10 mouse cellular contexts compared by ENCODE assay signal in the genomic region with DNA sequence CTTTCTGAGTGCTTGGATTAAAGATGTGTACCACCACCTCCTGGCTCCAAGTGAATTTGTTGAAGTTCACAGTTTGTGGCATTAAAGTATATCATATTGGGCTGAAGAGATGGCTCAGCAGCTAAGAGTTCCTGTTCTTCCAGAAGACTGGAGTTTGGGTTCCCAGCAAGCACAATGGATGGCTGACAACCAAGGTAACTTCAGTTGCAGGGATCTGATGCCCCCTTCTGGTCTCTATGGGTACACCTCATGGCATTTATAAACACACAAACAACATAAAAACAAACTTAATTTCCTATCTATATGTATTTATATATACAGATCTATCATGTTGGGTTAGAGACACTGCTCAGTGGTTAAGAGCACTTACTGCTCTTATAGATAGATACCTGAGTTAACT. TPM values are rescaled to one million over a fixed set of nuclear protein-coding genes. Genes with fewer than 3 reads are reported as not detected.
DNase-seq lines count a peak whose midpoint lies in the region; ATAC-seq lines count a peak whose summit lies in the region.
"Had no signal": no experiment of that assay in that cellular context is flagged by ENCODE, and none has a peak within 500 bp of the region (broad histone marks: within the 10 kb centered on the region; RNA-seq: fewer than 3 reads in every experiment).

No protein-coding gene starts in this region.

- H3K4me1 ChIP-seq in forebrain, embryonic 14.5 days (ENCODE audit: control insufficient read depth, insufficient read depth, low read length): peaks cover 15% of the 10 kb centered on the region
- peaks cover 17% of the 10 kb centered on the region for H3K4me1 ChIP-seq in forebrain, embryonic 16.5 days (replicated peaks; ENCODE audit: control insufficient read depth, insufficient read depth, low read length)
- peaks cover 21% of the 10 kb centered on the region for H3K4me1 ChIP-seq in midbrain, embryonic 14.5 days (ENCODE audit: control insufficient read depth, insufficient read depth, low read length)
- peaks cover 21% of the 10 kb centered on the region for H3K4me1 ChIP-seq in midbrain, embryonic 16.5 days (ENCODE audit: control insufficient read depth, insufficient read depth, low read length)
- peaks cover 27% of the 10 kb centered on the region for H3K4me1 ChIP-seq in neural tube, embryonic 15.5 days
- H3K4me1 ChIP-seq in heart, embryonic 10.5 days: peaks cover 21% of the 10 kb centered on the region

- H3K9me3 ChIP-seq in forebrain, embryonic 14.5 days (replicated peaks; ENCODE audit: control insufficient read depth, low read length): no peaks in the 10 kb centered on the region
- no peaks in the 10 kb centered on the region for H3K9me3 ChIP-seq in forebrain, embryonic 16.5 days (ENCODE audit: control insufficient read depth, low read length)
- H3K9me3 ChIP-seq in midbrain, embryonic 14.5 days (ENCODE audit: control insufficient read depth, low read length): no peaks in the 10 kb centered on the region
- no peaks in the 10 kb centered on the region for H3K9me3 ChIP-seq in midbrain, embryonic 16.5 days (replicated peaks; ENCODE audit: control insufficient read depth, low read length, poor library complexity, severe bottlenecking)
- no peaks in the 10 kb centered on the region for H3K9me3 ChIP-seq in neural tube, embryonic 15.5 days (replicated peaks)
- no peaks in the 10 kb centered on the region for H3K9me3 ChIP-seq in heart, embryonic 10.5 days

- H3K4me2 ChIP-seq in forebrain, embryonic 14.5 days (ENCODE audit: low read length): no peak overlapping the region
- H3K4me2 ChIP-seq in forebrain, embryonic 16.5 days (ENCODE audit: low read length): no peak overlapping the region
- H3K4me2 ChIP-seq in midbrain, embryonic 14.5 days (ENCODE audit: low read length): no peak overlapping the region; the same call in 1 of the 2 replicates
- H3K4me2 ChIP-seq in midbrain, embryonic 16.5 days (ENCODE audit: low read length): no peak overlapping the region
- peak overlapping the region; percentile 80 for H3K4me2 ChIP-seq in neural tube, embryonic 15.5 days

- peak; percentile 24 for DNase-seq in forebrain, embryonic 14.5 days (ENCODE audit: low spot score)
- peak; percentile 26 for DNase-seq in midbrain, embryonic 14.5 days
- DNase-seq in ZHBTc4 (ENCODE audit: low read depth, low spot score): peak; percentile 80
- DNase-seq in right cerebral cortex, postnatal 25 days: no peak
- no peak for DNase-seq in heart, embryonic 10.5 days (ENCODE audit: low spot score)
- DNase-seq: cerebellum, postnatal 36 days; gastrocnemius, postnatal 36 days had no signal

- no peak overlapping the region for H3K27ac ChIP-seq in forebrain, embryonic 14.5 days (ENCODE audit: low read depth, low read length)
- H3K27ac ChIP-seq in forebrain, embryonic 16.5 days (ENCODE audit: low read length): no peak overlapping the region
- no peak overlapping the region for H3K27ac ChIP-seq in midbrain, embryonic 14.5 days (replicated peaks; ENCODE audit: low read depth, low read length)
- no peak overlapping the region for H3K27ac ChIP-seq in midbrain, embryonic 16.5 days (ENCODE audit: low read length)
- no peak overlapping the region for H3K27ac ChIP-seq in neural tube, embryonic 15.5 days (replicated peaks)
- no peak overlapping the region for H3K27ac ChIP-seq in heart, embryonic 10.5 days

- H3K27me3 ChIP-seq in forebrain, embryonic 14.5 days (replicated peaks; ENCODE audit: control insufficient read depth, insufficient read depth, low read length): no peaks in the 10 kb centered on the region
- H3K27me3 ChIP-seq in forebrain, embryonic 16.5 days (replicated peaks; ENCODE audit: control insufficient read depth, insufficient read depth, low read length): no peaks in the 10 kb centered on the region
- no peaks in the 10 kb centered on the region for H3K27me3 ChIP-seq in midbrain, embryonic 14.5 days (ENCODE audit: control insufficient read depth, insufficient read depth, low read length)
- H3K27me3 ChIP-seq in midbrain, embryonic 16.5 days (ENCODE audit: control insufficient read depth, insufficient read depth, low read depth, low read length): no peaks in the 10 kb centered on the region
- no peaks in the 10 kb centered on the region for H3K27me3 ChIP-seq in neural tube, embryonic 15.5 days (replicated peaks)
- no peaks in the 10 kb centered on the region for H3K27me3 ChIP-seq in heart, embryonic 10.5 days (ENCODE audit: insufficient read depth, poor library complexity, severe bottlenecking)

- H3K4me3 ChIP-seq in forebrain, embryonic 14.5 days (ENCODE audit: low read depth, low read length): no peak overlapping the region
- H3K4me3 ChIP-seq in forebrain, embryonic 16.5 days (replicated peaks; ENCODE audit: low read length): no peak overlapping the region
- H3K4me3 ChIP-seq in midbrain, embryonic 14.5 days (replicated peaks; ENCODE audit: low read depth, low read length): no peak overlapping the region
- H3K4me3 ChIP-seq in midbrain, embryonic 16.5 days (ENCODE audit: low read depth, low read length): no peak overlapping the region
- H3K4me3 ChIP-seq in neural tube, embryonic 15.5 days (replicated peaks): no peak overlapping the region
- no peak overlapping the region for H3K4me3 ChIP-seq in heart, embryonic 10.5 days

- ATAC-seq in forebrain, embryonic 14.5 days: no peak
- ATAC-seq in forebrain, embryonic 16.5 days: no peak
- ATAC-seq in midbrain, embryonic 14.5 days (ENCODE audit: low FRiP score, low TSS enrichment): no peak
- no peak for ATAC-seq in midbrain, embryonic 16.5 days
- ATAC-seq in neural tube, embryonic 15.5 days (ENCODE audit: low FRiP score): no peak

- no peak overlapping the region for H3K9ac ChIP-seq in forebrain, embryonic 14.5 days (ENCODE audit: low read length)
- no peak overlapping the region for H3K9ac ChIP-seq in forebrain, embryonic 16.5 days (replicated peaks; ENCODE audit: low read depth, low read length)
- no peak overlapping the region for H3K9ac ChIP-seq in midbrain, embryonic 14.5 days (replicated peaks; ENCODE audit: low read length)
- H3K9ac ChIP-seq in midbrain, embryonic 16.5 days (ENCODE audit: low read depth, low read length): no peak overlapping the region
- no peak overlapping the region for H3K9ac ChIP-seq in neural tube, embryonic 15.5 days (replicated peaks)

- H3K36me3 ChIP-seq in forebrain, embryonic 14.5 days (ENCODE audit: control insufficient read depth, insufficient read depth, low read length): peaks cover 30% of the 10 kb centered on the region
- 0 out of 2 replicates have a peak, but pooled peaks cover 2% of the 10 kb centered on the region for H3K36me3 ChIP-seq in forebrain, embryonic 16.5 days (ENCODE audit: control insufficient read depth, insufficient read depth)
- H3K36me3 ChIP-seq in midbrain, embryonic 14.5 days (ENCODE audit: control insufficient read depth, insufficient read depth, low read length): peaks cover 38% of the 10 kb centered on the region
- H3K36me3 ChIP-seq in midbrain, embryonic 16.5 days (ENCODE audit: control insufficient read depth, insufficient read depth, low read length): peaks cover 11% of the 10 kb centered on the region; the same call in 1 of the 2 replicates
- peaks cover 28% of the 10 kb centered on the region for H3K36me3 ChIP-seq in neural tube, embryonic 15.5 days
- peaks cover 43% of the 10 kb centered on the region for H3K36me3 ChIP-seq in heart, embryonic 10.5 days

RNA-seq across cellular contexts. Expression of a gene that starts 1.4 kb away (rescaled TPM):
- polyA plus RNA-seq in forebrain, embryonic 14.5 days (2014; fragmentation: Nextera tagmentation; extraction: Ambion mirVana): 26.8 and 28.3 TPM in 2 replicates
- 39.5 and 42.2 TPM in 2 replicates for polyA plus RNA-seq in forebrain, embryonic 16.5 days (2015; fragmentation: Nextera tagmentation; extraction: Ambion mirVana)
- polyA plus RNA-seq in midbrain, embryonic 14.5 days (2014; fragmentation: Nextera tagmentation; extraction: Ambion mirVana): 25.5 and 25.6 TPM in 2 replicates
- 34.9 and 43.6 TPM in 2 replicates for polyA plus RNA-seq in midbrain, embryonic 16.5 days (2015; fragmentation: Nextera tagmentation; extraction: Ambion mirVana)
- polyA plus RNA-seq in neural tube, embryonic 15.5 days (2015; fragmentation: Nextera tagmentation; extraction: Ambion mirVana): 33.7 and 36.3 TPM in 2 replicates
- 35.9 and 37.4 TPM in 2 replicates for polyA plus RNA-seq in heart, embryonic 10.5 days (2016; fragmentation: Nextera tagmentation; extraction: Ambion mirVana)

RNA-seq across cellular contexts. Expression of a gene that starts 9.0 kb away (rescaled TPM):
- polyA plus RNA-seq in forebrain, embryonic 14.5 days (2014; fragmentation: Nextera tagmentation; extraction: Ambion mirVana): 7.9 and 12.3 TPM in 2 replicates
- 19.7 and 23.2 TPM in 2 replicates for polyA plus RNA-seq in forebrain, embryonic 16.5 days (2015; fragmentation: Nextera tagmentation; extraction: Ambion mirVana)
- polyA plus RNA-seq in midbrain, embryonic 14.5 days (2014; fragmentation: Nextera tagmentation; extraction: Ambion mirVana): 18.3 and 21.0 TPM in 2 replicates
- 31.5 and 33.2 TPM in 2 replicates for polyA plus RNA-seq in midbrain, embryonic 16.5 days (2015; fragmentation: Nextera tagmentation; extraction: Ambion mirVana)
- polyA plus RNA-seq in neural tube, embryonic 15.5 days (2015; fragmentation: Nextera tagmentation; extraction: Ambion mirVana): 34.1 and 36.6 TPM in 2 replicates
- polyA plus RNA-seq in heart, embryonic 10.5 days (2016; fragmentation: Nextera tagmentation; extraction: Ambion mirVana): 17.7 and 21.6 TPM in 2 replicates

Comparison
In these comparisons a context has a peak if more than half of its experiments do, and no peak if none do; other contexts are left out.
1. DNase-seq: peak in forebrain, embryonic 14.5 days (single experiment), midbrain, embryonic 14.5 days (single experiment) and ZHBTc4 (single experiment); none in right cerebral cortex, postnatal 25 days (single experiment) and heart, embryonic 10.5 days (single experiment).